Mouse (Mus musculus) liver, embryonic 11.5 days (tissue): Measurements from ENCODE around the gene Arhgap6. TPM values are rescaled to one million over a fixed set of nuclear protein-coding genes. Genes with fewer than 3 reads are reported as not detected.

Experiments used
- ATAC-seq: fragments of 200-750 bp; cut with Nextera tagmentation; replicated peaks from 2 replicates; pipeline ENCODE4 v1.8.0; 2017; ENCODE audit warnings: moderate number of reproducible peaks, mild to moderate bottlenecking, moderate TSS enrichment, moderate library complexity; ENCODE audit not compliant: low FRiP score
- DNase-seq: peaks from one replicate; pipeline ENCODE4 v3.0.0-alpha.2; 2017; ENCODE audit warnings: low spot score
- H3K27ac ChIP-seq: fragments of 300-500 bp; sonication (generic); 2 replicates; pipeline ENCODE4 v1.5.1; 2014; ENCODE audit warnings: mild to moderate bottlenecking, low read depth, low read length, control low read depth
- H3K27me3 ChIP-seq: fragments of 300-500 bp; sonication (generic); replicated peaks from 2 replicates; pipeline ENCODE4 v1.6.1; 2014; ENCODE audit warnings: low read length, mixed read lengths; ENCODE audit not compliant: control insufficient read depth, insufficient read depth
- H3K36me3 ChIP-seq: fragments of 300-500 bp; sonication (generic); 2 replicates; pipeline ENCODE4 v1.6.1; 2014; ENCODE audit warnings: mild to moderate bottlenecking, low read length, moderate library complexity, mixed read lengths; ENCODE audit not compliant: control insufficient read depth, insufficient read depth
- H3K4me1 ChIP-seq: fragments of 300-500 bp; sonication (generic); replicated peaks from 2 replicates; pipeline ENCODE4 v1.6.1; 2014; ENCODE audit warnings: low read length, mixed read lengths; ENCODE audit not compliant: control insufficient read depth, insufficient read depth
- H3K4me2 ChIP-seq: fragments of 300-500 bp; sonication (generic); 2 replicates; pipeline ENCODE4 v1.6.1; 2014; ENCODE audit warnings: mild to moderate bottlenecking, control low read depth, moderate library complexity
- H3K4me3 ChIP-seq: fragments of 300-500 bp; sonication (generic); 2 replicates; pipeline ENCODE4 v1.5.1; 2014; ENCODE audit warnings: low read depth, low read length, control low read depth
- H3K9ac ChIP-seq: fragments of 300-500 bp; sonication (generic); 2 replicates; pipeline ENCODE4 v1.6.1; 2014; ENCODE audit warnings: low read depth, low read length, control low read depth
- H3K9me3 ChIP-seq: fragments of 300-500 bp; sonication (generic); 2 replicates; pipeline ENCODE4 v1.6.1; 2016; ENCODE audit warnings: low read length, inconsistent platforms, mixed read lengths; ENCODE audit not compliant: control insufficient read depth
- WGBS: fragments of 180-500 bp; shearing (Covaris S2); extraction: QIAGEN DNeasy Blood & Tissue Kit; methylation state at CpG from one replicate; pipeline ENCODE4 v1.1.7; 2014; 5-methylcytosine and 5-hydroxymethylcytosine counted together
- polyA plus RNA-seq: library from polyadenylated mRNA; unstranded; fragments of >200 nt; fragmentation: Nextera tagmentation; extraction: Ambion mirVana; gene quantifications from 2 replicates; pipeline ENCODE4 v1.2.1, GENCODE M21; 2014

Gene Arhgap6
- polyA plus RNA-seq, 1 experiment from 2014 or later: 9.7 TPM

DNA sequence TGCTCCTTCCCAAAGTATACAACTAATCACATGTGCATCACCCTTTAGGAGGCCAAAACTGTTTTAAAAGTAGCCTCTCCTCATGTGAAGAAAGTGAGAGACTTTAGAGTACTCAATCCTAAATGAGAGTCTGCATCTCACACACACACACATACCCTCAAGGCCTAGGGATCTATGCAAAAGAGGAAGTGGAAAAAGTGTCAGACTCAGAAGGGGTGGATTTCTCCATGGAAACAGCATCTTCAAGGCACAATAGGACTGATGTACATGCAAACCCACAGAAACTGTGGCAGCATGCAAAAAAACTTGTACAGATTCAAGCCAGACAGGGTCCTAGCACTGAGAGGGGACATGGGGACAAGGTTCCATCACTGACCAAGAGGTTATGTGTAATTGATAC, 53.2 kb downstream of the Arhgap6 start:
- ATAC-seq (no peak), DNase-seq (no peak)
- Histone ChIP-seq H3K36me3 (no peaks in the 10 kb centered on the region), H3K4me3 (no peak overlapping the region), H3K9ac (no peak overlapping the region), H3K4me1 (no peaks in the 10 kb centered on the region), H3K27ac (no peak overlapping the region), H3K27me3 (no peaks in the 10 kb centered on the region; the same call in none of the 2 replicates), H3K9me3 (no peaks in the 10 kb centered on the region), H3K4me2 (no peak overlapping the region)

GRCm38 (mm10) chrX:168874688-168875087, 79.8 kb downstream of the Arhgap6 start:
- H3K36me3 ChIP-seq: no peaks in the 10 kb centered on the region
- H3K9me3 ChIP-seq: no peaks in the 10 kb centered on the region
- ATAC-seq (no peak), DNase-seq (no peak)
- H3K4me3 ChIP-seq: no peak overlapping the region
- no peaks in the 10 kb centered on the region for H3K27me3 ChIP-seq
- 33% methylated on average over 1 of the region's 1 CpGs for WGBS
- no peak overlapping the region for H3K4me2 ChIP-seq
- H3K9ac ChIP-seq: no peak overlapping the region
- H3K27ac ChIP-seq: no peak overlapping the region
- no peaks in the 10 kb centered on the region for H3K4me1 ChIP-seq

GRCm38 (mm10) chrX:168903557-168903956, 108.7 kb downstream of the Arhgap6 start:
- H3K9me3 ChIP-seq: no peaks in the 10 kb centered on the region
- H3K4me1 ChIP-seq: no peaks in the 10 kb centered on the region
- no peak overlapping the region for H3K4me2 ChIP-seq
- no peaks in the 10 kb centered on the region for H3K27me3 ChIP-seq
- WGBS: 78% methylated on average over 2 of the region's 2 CpGs
- H3K27ac ChIP-seq: no peak overlapping the region
- no peak for ATAC-seq
- H3K36me3 ChIP-seq: no peaks in the 10 kb centered on the region
- no peak overlapping the region for H3K4me3 ChIP-seq
- H3K9ac ChIP-seq: no peak overlapping the region
- DNase-seq: no peak

GRCm38 (mm10) chrX:168904086-168904485, 109.2 kb downstream of the Arhgap6 start:
- DNase-seq: no peak
- WGBS: 75% methylated on average over 3 of the region's 3 CpGs
- no peak for ATAC-seq
- Histone ChIP-seq H3K9me3 (no peaks in the 10 kb centered on the region), H3K4me2 (no peak overlapping the region), H3K9ac (no peak overlapping the region), H3K4me3 (no peak overlapping the region), H3K27me3 (no peaks in the 10 kb centered on the region), H3K4me1 (no peaks in the 10 kb centered on the region), H3K27ac (no peak overlapping the region), H3K36me3 (no peaks in the 10 kb centered on the region)

GRCm38 (mm10) chrX:168907586-168907985, 112.7 kb downstream of the Arhgap6 start:
- WGBS: 54% methylated on average over 2 of the region's 2 CpGs
- Histone ChIP-seq H3K4me1 (no peaks in the 10 kb centered on the region), H3K4me3 (no peak overlapping the region)

DNA sequence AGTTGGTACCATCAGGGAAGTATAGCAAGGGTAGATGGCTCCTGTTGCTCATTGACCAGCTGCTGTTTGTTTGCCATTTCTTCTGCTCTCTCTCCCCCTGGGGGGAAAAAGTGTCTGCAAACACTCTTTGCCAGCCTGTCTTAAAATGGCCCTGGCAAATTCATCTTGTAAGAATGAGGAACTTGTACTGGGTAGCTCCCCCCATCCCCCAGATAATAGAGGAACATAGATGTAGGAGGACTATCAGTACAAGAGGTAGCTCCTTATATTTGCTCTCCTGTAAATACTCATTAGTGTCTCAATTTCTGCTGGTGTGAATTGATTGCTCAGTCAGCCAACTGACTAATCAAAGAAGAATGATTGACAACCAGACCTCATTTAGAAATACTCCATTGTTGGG, 118.6 kb downstream of the Arhgap6 start:
- ATAC-seq: no peak
- no peaks in the 10 kb centered on the region for H3K27me3 ChIP-seq
- H3K27ac ChIP-seq: no peak overlapping the region
- DNase-seq: no peak
- H3K4me3 ChIP-seq: no peak overlapping the region
- H3K9ac ChIP-seq: no peak overlapping the region
- H3K9me3 ChIP-seq: no peaks in the 10 kb centered on the region
- no peaks in the 10 kb centered on the region for H3K4me1 ChIP-seq
- no peak overlapping the region for H3K4me2 ChIP-seq
- H3K36me3 ChIP-seq: no peaks in the 10 kb centered on the region

More at GRCm38 (mm10) chrX:168907586-168907985, 112.7 kb downstream of the Arhgap6 start:
- Histone ChIP-seq H3K27me3 (no peaks in the 10 kb centered on the region), H3K9me3 (no peaks in the 10 kb centered on the region), H3K9ac (no peak overlapping the region), H3K36me3 (no peaks in the 10 kb centered on the region), H3K27ac (no peak overlapping the region), H3K4me2 (no peak overlapping the region)
- DNase-seq (no peak), ATAC-seq (no peak)

DNA sequence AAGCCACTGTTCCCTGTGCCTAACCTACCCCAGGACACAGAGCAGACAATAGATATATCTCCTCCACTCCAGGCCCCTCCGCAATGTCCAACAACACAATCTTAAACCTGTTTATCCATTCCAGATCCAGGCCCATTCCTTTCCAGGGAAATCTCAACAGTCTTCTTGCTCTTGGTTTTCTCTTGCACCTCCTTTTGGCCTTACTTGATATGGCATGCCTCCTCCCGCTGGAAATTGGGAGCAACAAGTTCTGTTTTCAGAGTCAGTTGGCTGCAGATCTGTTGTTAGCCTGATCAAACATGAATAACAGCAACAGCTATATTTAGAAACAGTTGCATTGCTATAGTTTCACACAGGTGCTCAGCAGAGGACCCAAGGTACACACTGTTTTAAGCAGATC, 126.0 kb downstream of the Arhgap6 start:
- Histone ChIP-seq H3K4me3 (no peak overlapping the region), H3K27me3 (no peaks in the 10 kb centered on the region), H3K9ac (no peak overlapping the region), H3K36me3 (no peaks in the 10 kb centered on the region), H3K9me3 (no peaks in the 10 kb centered on the region), H3K27ac (no peak overlapping the region), H3K4me1 (no peaks in the 10 kb centered on the region), H3K4me2 (no peak overlapping the region)
- WGBS: 71% methylated on average over 2 of the region's 2 CpGs
- no peak for ATAC-seq
- DNase-seq: no peak

DNA sequence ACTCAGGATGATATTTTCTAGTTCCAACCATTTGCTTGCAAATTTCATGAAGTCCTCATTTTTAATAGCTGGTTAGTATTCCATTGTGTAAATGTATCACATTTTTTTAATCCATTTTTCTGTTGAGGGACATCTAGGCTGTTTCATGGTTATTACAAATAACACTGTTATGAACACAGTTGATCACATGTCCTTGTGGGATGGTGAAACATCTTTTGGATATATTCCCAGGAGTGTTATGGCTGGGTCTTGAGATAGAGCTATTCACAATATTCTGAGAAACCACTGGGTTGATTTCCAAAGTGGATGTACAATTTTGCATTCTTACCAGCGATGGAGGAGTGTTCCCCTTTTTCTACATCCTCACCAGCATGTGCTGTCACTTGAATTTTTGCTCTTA, 137.5 kb downstream of the Arhgap6 start:
- Histone ChIP-seq H3K27ac (no peak overlapping the region), H3K36me3 (no peaks in the 10 kb centered on the region), H3K9ac (no peak overlapping the region), H3K4me3 (no peak overlapping the region), H3K9me3 (no peaks in the 10 kb centered on the region), H3K27me3 (no peaks in the 10 kb centered on the region), H3K4me2 (no peak overlapping the region), H3K4me1 (no peaks in the 10 kb centered on the region)
- ATAC-seq (no peak), DNase-seq (no peak)
- WGBS: 54% methylated on average over 1 of the region's 1 CpGs

- H3K4me3 ChIP-seq: no peak overlapping the region
- no peaks in the 10 kb centered on the region for H3K36me3 ChIP-seq
- H3K27me3 ChIP-seq: no peaks in the 10 kb centered on the region
- no peaks in the 10 kb centered on the region for H3K9me3 ChIP-seq
- ATAC-seq: no peak
- H3K4me1 ChIP-seq: no peaks in the 10 kb centered on the region
- H3K4me2 ChIP-seq: no peak overlapping the region
- DNase-seq: no peak
- no peak overlapping the region for H3K27ac ChIP-seq
- H3K9ac ChIP-seq: no peak overlapping the region
- 11% methylated on average over 3 of the region's 3 CpGs for WGBS
Observed at GRCm38 (mm10) chrX:168935447-168935846, 140.5 kb downstream of the Arhgap6 start.
